Mouse (Mus musculus) G1E-ER4 (cell line): ENCODE measurements around the gene Marcksl1. TPM values are rescaled to one million over a fixed set of nuclear protein-coding genes. Genes with fewer than 3 reads are reported as not detected.

Source experiments
- GATA1 ChIP-seq: IDR thresholded peaks from one replicate; pipeline ENCODE4 v1.8.0; 2012; ENCODE audit warnings: low read length, inconsistent platforms
- polyA plus RNA-seq: library from polyadenylated mRNA; stranded (reverse); fragments of >175 nt; gene quantifications from 2 replicates; pipeline ENCODE4 v1.2.3, GENCODE M21; 2012

Gene Marcksl1
- polyA plus RNA-seq, 1 experiment, result 74.7 TPM

DNA sequence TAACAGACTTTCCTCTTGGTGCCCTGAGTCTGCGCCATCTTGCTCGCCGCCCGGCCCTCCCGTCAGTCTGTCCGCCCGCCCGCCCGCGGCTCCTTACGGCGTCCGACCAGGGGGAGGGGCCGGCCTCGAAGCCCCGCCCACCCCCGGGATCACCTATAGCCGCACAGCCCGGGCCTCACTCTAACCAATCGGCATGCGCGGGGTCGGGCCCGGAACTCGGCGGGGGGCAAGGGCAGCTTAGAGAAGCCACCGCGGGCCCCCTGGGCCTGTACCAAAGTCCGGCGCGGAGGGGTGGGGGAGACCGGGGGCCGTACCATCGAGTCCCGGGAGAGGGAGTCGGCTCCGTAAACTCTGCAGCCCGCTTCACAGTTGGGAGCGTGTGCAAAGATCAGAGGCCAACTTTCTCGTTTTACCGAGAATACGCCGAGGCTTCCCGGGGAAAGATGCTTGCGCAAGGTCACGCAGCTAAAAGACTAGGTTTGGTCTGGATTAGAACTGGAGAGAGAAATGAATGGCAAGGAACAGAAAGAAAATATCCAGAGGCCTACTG lies 29.3 kb downstream of the Marcksl1 start, which contains the start of gene Hdac1:
Hdac1 (minus strand) TSS at position 122 of the 550 bp plus-strand sequence.
- TF ChIP-seq GATA1, result no peak

DNA sequence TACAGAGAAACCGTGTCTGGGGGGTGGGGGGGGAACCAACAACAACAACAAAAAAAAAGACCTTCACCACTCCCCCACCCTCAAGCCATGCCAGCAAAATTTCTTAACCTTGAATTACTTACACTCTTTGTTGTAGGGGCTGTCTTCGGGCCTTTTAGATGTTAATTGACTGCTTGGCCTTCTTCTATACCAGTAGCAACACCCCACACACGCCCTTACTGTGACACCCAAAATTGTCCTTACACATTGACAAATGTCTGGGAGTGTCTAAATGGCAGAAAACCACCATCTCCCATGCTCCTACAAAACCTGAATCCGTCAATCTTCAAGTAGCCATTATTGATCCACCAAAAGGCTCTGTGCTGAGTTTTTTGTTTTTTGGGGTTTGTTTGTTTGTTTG lies 30.7 kb downstream of the Marcksl1 start:
- TF ChIP-seq GATA1, result no peak

DNA sequence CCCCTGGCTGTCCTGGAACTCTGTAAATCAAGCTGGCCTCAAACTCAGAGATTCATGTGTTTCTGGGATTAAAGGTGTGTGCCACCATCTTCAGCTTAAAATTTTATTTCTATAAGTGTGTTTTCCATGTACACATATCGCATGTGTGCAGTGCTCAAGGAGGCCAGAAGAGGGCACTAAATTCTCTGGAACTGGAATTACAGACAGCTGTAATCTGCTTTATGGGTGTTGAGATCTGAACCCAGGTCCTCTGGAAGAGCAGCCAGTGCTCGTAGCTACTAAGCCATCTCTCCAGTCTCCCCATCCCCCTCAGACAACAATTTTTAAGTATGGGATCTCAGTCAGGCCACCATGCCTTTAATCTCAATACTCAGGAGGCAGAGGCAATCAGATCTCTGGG lies 35.9 kb downstream of the Marcksl1 start:
- TF ChIP-seq GATA1, result no peak

DNA sequence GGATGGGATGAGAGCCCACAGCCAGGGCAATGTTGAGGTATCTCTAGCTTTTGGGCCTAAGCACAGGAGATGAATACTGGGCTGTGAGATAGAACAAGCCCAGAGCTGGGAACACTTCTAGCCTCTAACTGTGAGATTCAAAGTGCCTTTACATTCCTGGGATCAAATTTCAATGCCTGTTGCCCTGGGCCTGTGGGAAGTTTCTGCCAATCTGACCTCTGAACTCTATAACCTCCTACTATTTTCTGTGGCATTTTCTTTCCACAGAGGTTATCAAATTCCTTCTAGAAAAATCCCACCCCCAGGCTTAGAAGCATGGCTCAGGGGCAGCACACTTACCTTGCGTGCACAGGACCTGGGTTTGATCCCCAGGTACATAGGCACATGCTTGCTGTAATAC lies 36.9 kb downstream of the Marcksl1 start:
- no peak for TF ChIP-seq GATA1

DNA sequence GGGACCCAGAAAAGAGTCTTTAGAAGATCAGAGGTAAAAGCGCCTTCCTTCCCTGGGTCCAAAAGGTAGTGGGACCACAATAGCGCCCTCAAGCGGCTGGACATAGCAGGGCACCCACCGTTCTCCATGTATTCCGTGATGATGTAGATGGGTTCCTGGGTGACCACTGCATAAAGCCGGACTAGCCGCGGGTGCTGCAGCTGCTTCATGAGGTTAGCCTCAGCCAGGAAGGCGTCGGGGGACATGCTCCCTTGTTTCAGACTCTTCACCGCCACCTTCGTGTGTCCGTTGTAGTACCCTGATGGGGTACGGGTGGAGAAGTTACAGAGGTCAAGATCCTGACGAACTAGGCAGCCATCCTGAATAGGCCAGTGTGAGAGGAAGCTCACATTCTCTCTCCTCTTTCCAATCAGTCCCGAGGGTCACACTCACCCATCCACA lies 42.1 kb downstream of the Marcksl1 start:
- TF ChIP-seq GATA1, result no peak

DNA sequence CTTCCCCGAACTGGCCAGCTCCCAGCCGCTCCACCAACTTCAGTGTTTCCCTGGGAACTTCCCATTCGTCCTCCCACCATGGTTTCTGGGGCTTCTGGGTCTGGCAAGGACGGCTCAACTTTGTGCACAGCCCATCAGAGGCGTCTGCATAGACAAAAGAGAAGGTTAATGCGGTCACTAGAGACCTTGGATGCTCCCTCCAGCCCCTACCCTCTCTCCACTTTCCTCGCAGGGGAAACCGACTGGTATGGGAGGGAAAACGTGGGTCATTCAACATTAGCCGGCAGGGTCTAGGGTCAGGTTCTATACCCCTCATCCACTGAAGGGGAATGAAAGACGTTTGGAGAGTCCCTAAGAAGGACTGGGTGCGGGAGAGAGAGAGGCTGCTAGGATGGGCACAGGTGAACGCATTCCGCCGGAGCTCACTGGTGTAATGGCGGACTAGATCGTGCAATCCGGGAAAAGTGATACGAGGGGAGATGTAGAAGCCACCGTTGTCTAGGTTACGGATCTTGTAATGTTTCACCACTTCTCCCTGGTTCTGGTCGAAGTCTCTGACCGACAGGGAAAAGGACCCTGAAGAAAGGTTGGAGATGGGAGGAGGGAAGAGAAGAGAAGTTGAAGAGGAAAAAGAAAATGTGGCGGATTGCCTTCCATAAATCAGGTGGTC lies 42.6 kb downstream of the Marcksl1 start:
- no peak for TF ChIP-seq GATA1

DNA sequence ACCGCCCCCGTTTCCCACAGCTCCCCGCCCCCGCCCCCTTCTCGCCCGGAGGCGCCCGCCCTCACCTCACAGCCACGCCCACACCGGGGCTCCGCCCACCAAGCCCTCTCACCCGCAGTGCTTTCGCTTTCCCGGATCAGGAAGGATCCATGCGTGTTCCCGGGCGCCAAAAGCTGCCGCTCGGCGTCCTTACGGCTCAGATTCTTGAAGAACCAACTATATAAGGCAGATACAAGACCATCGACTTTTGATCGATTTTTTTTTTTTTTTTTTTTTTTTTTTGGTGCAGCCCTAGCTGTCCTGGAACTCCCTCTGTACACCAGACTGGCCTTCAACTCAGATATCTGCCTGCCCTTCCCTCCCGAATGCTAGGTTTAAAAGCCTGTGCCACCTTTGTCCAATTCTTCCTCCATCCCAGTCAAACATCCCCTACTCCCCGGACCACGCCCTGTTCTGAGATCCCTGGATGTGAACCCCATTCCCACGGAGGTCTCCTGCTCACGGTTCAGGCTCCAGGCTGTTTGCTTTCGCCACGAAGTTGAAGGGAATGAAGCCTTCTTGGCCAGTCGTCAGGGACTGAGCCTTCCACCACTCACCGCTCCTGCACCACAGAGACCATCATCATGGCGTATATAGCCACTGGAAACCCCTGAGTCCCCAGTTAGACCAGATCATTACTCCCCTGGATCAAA lies 43.3 kb downstream of the Marcksl1 start:
- TF ChIP-seq GATA1, result no peak

DNA sequence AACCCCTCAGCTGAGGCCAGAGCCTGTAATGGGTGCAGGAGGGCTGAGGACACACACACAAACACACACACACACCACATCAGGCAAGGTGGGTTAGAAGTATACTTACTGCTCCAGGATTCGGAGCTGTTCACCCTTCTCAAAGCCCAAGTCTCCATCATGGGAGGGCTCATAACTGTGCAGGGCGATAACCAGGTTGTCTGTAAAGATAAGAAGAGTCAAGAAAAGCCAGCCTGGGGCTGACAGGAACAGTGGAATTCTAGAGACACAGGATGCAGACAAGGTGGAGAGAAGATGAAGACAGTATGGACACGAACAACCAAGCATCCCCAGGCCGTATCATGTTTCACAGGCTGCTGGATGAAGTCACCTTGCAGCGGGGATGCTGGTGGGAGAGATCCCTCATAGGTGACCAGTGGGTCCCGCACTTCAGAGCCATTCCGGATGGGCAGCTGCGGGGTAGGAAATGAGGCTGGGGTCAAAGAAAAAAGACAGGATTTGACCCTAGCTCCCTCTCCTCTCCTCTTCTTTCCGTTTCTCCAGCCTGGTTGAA lies 44.0 kb downstream of the Marcksl1 start:
- TF ChIP-seq GATA1, result peak; percentile 33

DNA sequence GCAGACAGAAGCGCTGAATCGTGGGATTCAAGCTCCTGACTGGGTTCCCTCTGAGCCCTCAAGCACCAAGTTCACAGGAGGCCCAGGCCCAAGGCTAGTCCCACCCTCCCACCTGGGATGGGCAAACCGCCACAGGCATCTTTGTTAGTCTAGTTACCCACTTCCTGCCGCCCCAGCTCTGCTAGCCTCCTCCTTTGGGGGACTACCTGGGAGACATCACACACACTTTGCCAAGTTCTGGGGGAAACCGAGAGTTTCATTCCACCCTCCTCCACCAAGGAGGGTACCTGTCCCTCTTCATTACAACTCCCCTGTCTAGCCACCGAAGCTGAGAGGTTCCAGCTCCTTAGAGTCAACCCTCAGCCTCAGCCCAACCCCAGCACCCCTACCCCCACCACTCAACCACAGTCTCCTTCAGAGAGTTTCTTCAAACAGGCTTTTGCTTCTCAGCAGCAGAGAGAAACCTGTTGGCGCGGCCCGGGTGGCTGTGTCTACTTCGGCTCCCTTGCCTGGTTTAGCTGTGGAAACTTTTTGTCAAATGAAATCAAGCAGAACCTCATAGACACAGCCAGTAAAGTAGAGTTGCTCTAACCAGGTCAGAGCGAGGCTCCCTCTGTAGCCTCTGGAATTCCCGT lies 45.1 kb downstream of the Marcksl1 start:
- no peak for TF ChIP-seq GATA1

DNA sequence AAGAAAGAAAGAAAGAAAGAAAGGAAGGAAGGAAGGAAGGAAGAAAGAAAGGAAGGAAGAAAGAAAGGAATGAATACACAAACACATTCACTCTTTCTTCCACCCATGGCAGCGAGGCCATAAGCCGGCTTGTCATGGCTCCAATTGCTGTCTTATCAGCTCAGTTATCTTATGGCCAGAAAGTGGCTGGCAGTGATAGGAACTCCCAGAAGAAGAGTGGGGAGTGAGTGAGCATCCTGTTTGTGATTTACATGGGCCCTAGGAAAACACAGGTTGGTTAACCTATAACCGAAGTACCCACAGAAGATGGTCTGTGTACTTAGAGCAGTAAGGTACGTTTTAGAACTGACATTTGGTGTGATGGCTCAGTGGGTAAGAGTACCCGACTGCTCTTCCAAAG lies 47.8 kb downstream of the Marcksl1 start:
- TF ChIP-seq GATA1, result no peak

DNA sequence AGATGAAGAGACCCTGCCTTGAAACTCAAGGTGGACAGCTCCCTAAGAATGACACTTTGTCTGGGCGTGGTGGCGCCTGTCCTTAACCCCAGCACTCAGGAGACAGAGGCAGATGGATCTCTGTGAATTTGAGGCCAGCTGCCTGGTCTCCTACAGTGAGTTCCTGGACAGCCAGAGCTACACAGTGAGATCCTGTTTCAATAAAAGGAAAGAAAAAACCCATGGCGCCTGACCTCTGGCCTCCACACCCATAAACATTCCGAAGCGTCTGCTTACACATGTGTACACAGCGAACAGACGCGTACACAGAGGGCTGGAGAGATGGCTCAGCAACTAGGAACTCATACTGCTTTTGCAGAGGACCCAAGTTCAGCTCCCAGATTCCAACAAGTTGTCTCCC lies 50.3 kb downstream of the Marcksl1 start:
- no peak for TF ChIP-seq GATA1

DNA sequence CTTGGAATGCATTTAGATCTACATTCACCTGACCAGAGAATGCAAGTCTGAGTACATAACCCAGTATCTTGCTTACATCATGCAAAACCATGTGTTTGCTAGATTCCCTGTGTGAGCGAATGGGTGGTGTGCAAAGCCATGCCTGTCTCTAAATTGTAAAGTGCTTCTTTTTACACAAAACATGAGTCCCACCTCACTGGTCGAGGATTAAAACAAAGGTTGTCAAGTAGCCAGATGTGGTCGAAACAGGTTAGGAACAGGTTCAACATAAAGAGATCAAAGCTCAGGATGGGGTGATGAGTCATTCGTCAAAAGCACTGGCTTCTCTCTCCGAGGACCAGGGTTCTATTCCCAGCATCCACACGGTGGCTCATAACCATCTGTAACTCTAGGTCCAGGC lies 51.8 kb downstream of the Marcksl1 start:
- no peak for TF ChIP-seq GATA1

Other genes with a start within 250 kb of the Marcksl1 start
- gene Sync, start 226.0 kb upstream of the Marcksl1 start, polyA plus RNA-seq, result 0.30 and 0.36 TPM in 2 replicates
- 43.9 and 60.0 TPM in 2 replicates for gene Rbbp4, start 178.2 kb upstream of the Marcksl1 start, polyA plus RNA-seq
- 1.6 and 2.5 TPM in 2 replicates for gene Zbtb8os, start 177.9 kb upstream of the Marcksl1 start, polyA plus RNA-seq
- gene Zbtb8a, start 135.5 kb upstream of the Marcksl1 start, polyA plus RNA-seq, result 1.4 and 1.6 TPM in 2 replicates
- not detected in 2 replicates for gene Zbtb8b, start 72.7 kb upstream of the Marcksl1 start, polyA plus RNA-seq
- 33.0 and 35.8 TPM in 2 replicates for gene Bsdc1, start 52.0 kb upstream of the Marcksl1 start, polyA plus RNA-seq
- not detected in 2 replicates for gene Tssk3, start 22.6 kb upstream of the Marcksl1 start, polyA plus RNA-seq
- 0.29 and 0.37 TPM in 2 replicates for gene Fam229a, start 22.4 kb upstream of the Marcksl1 start, polyA plus RNA-seq
- 64.1 and 71.1 TPM in 2 replicates for gene Hdac1, start 29.1 kb downstream of the Marcksl1 start, polyA plus RNA-seq
- gene Lck, start 60.1 kb downstream of the Marcksl1 start, polyA plus RNA-seq, result 2.6 TPM in 2 replicates
- not detected in 2 replicates for gene Fam167b, start 65.0 kb downstream of the Marcksl1 start, polyA plus RNA-seq
- 154 and 193 TPM in 2 replicates for gene Eif3i, start 87.1 kb downstream of the Marcksl1 start, polyA plus RNA-seq
- 241 and 317 TPM in 2 replicates for gene Tmem234, start 87.1 kb downstream of the Marcksl1 start, polyA plus RNA-seq
- gene Dcdc2b, start 100.7 kb downstream of the Marcksl1 start, polyA plus RNA-seq, result 0.45 TPM in 1 of 2 replicates, not detected in the other
- gene Iqcc, start 105.5 kb downstream of the Marcksl1 start, polyA plus RNA-seq, result 8.6 and 11.3 TPM in 2 replicates
- gene Ccdc28b, start 110.4 kb downstream of the Marcksl1 start, polyA plus RNA-seq, result 11.2 and 16.2 TPM in 2 replicates
- 78.1 and 89.7 TPM in 2 replicates for gene Txlna, start 127.5 kb downstream of the Marcksl1 start, polyA plus RNA-seq
- 11.5 and 29.1 TPM in 2 replicates for gene Kpna6, start 159.2 kb downstream of the Marcksl1 start, polyA plus RNA-seq
- 31.2 and 34.9 TPM in 2 replicates for gene Tmem39b, start 183.3 kb downstream of the Marcksl1 start, polyA plus RNA-seq
- gene Khdrbs1, start 228.7 kb downstream of the Marcksl1 start, polyA plus RNA-seq, result 278 and 280 TPM in 2 replicates